Mouse (Mus musculus): ENCODE data around the gene Apoc1.

- TF ChIP-seq CTCF (IDR thresholded peaks at IDR 0.05; ENCODE audit: extremely low read depth, insufficient read depth, low read length), result no peak
- no peak for TF ChIP-seq POLR2A (IDR thresholded peaks at IDR 0.05; ENCODE audit: extremely low read depth, insufficient read depth, low read length)
These were observed 8.0 kb upstream of the Apoc1 start for GRCm38 (mm10) chr7:19700299-19701068.
